Mouse (Mus musculus): ENCODE data around the gene Camkmt. TPM values are rescaled to one million over a fixed set of nuclear protein-coding genes. Genes with fewer than 3 reads are reported as not detected.

Gene Camkmt
- polyA plus RNA-seq, 1 experiment from 2014 or later, result 15.1 TPM

- Histone ChIP-seq H3K4me3 (no peak overlapping the region), H3K27ac (no peak overlapping the region), H3K36me3 (peaks cover 41% of the 10 kb centered on the region), H3K27me3 (no peaks in the 10 kb centered on the region), H3K9ac (no peak overlapping the region), H3K9me3 (no peaks in the 10 kb centered on the region), H3K4me1 (no peaks in the 10 kb centered on the region; the same call in 1 of the 2 replicates), H3K4me2 (replicated peaks) (no peak overlapping the region)
- WGBS, result 88% methylated on average over 8 of the region's 8 CpGs
- ATAC-seq (ENCODE audit: insufficient number of reproducible peaks, insufficient read depth, low FRiP score, low TSS enrichment), result no peak
Observed at GRCm38 (mm10) chr17:85071088-85071775, 19.1 kb upstream of the Camkmt start.

- no peak overlapping the region for H3K4me3 ChIP-seq
- 51% methylated on average over 11 of the region's 11 CpGs for WGBS
- H3K36me3 ChIP-seq, result peaks cover 50% of the 10 kb centered on the region
- no peak for ATAC-seq (ENCODE audit: insufficient number of reproducible peaks, insufficient read depth, low FRiP score, low TSS enrichment)
- 0 out of 2 replicates have a peak overlapping the region, but pooled peaks have one; percentile 9 for H3K27ac ChIP-seq
- H3K9me3 ChIP-seq, result no peaks in the 10 kb centered on the region
- H3K27me3 ChIP-seq, result no peaks in the 10 kb centered on the region
- no peak overlapping the region for H3K9ac ChIP-seq
- H3K4me2 ChIP-seq (replicated peaks), result 0 out of 2 replicates have a peak overlapping the region, but pooled peaks have one; percentile 7
- H3K4me1 ChIP-seq, result no peaks in the 10 kb centered on the region; the same call in 1 of the 2 replicates
Observed at GRCm38 (mm10) chr17:85072383-85072782, 18.0 kb upstream of the Camkmt start.

GRCm38 (mm10) chr17:85073214-85073613, 17.1 kb upstream of the Camkmt start:
- Histone ChIP-seq H3K4me1 (no peaks in the 10 kb centered on the region; the same call in 1 of the 2 replicates), H3K4me2 (replicated peaks) (no peak overlapping the region), H3K27ac (0 out of 2 replicates have a peak overlapping the region, but pooled peaks have one; percentile 9), H3K9ac (no peak overlapping the region), H3K9me3 (no peaks in the 10 kb centered on the region), H3K4me3 (no peak overlapping the region), H3K27me3 (no peaks in the 10 kb centered on the region), H3K36me3 (peaks cover 55% of the 10 kb centered on the region)
- no peak for ATAC-seq (ENCODE audit: insufficient number of reproducible peaks, insufficient read depth, low FRiP score, low TSS enrichment)
- WGBS, result 57% methylated on average over 7 of the region's 7 CpGs

GRCm38 (mm10) chr17:85074083-85074482, 16.3 kb upstream of the Camkmt start:
- Histone ChIP-seq H3K4me2 (replicated peaks) (no peak overlapping the region), H3K4me1 (no peaks in the 10 kb centered on the region; the same call in 1 of the 2 replicates), H3K27ac (no peak overlapping the region), H3K36me3 (peaks cover 49% of the 10 kb centered on the region), H3K27me3 (no peaks in the 10 kb centered on the region), H3K9me3 (no peaks in the 10 kb centered on the region), H3K4me3 (no peak overlapping the region), H3K9ac (no peak overlapping the region)
- ATAC-seq (ENCODE audit: insufficient number of reproducible peaks, insufficient read depth, low FRiP score, low TSS enrichment), result no peak
- 94% methylated on average over 4 of the region's 4 CpGs for WGBS

GRCm38 (mm10) chr17:85079276-85079675, 11.1 kb upstream of the Camkmt start:
- H3K4me2 ChIP-seq (replicated peaks), result no peak overlapping the region
- H3K4me3 ChIP-seq, result no peak overlapping the region
- H3K27ac ChIP-seq, result no peak overlapping the region
- 93% methylated on average over 3 of the region's 3 CpGs for WGBS
- no peaks in the 10 kb centered on the region for H3K9me3 ChIP-seq
- no peaks in the 10 kb centered on the region for H3K27me3 ChIP-seq
- H3K4me1 ChIP-seq, result no peaks in the 10 kb centered on the region
- peaks cover 35% of the 10 kb centered on the region for H3K36me3 ChIP-seq
- ATAC-seq (ENCODE audit: insufficient number of reproducible peaks, insufficient read depth, low FRiP score, low TSS enrichment), result no peak
- H3K9ac ChIP-seq, result no peak overlapping the region

GRCm38 (mm10) chr17:85080781-85081180, 9.6 kb upstream of the Camkmt start:
- H3K4me3 ChIP-seq, result no peak overlapping the region
- H3K27me3 ChIP-seq, result no peaks in the 10 kb centered on the region
- peaks cover 33% of the 10 kb centered on the region for H3K36me3 ChIP-seq
- H3K4me2 ChIP-seq (replicated peaks), result no peak overlapping the region
- WGBS, result 94% methylated on average over 11 of the region's 11 CpGs
- ATAC-seq (ENCODE audit: insufficient number of reproducible peaks, insufficient read depth, low FRiP score, low TSS enrichment), result no peak
- H3K27ac ChIP-seq, result no peak overlapping the region
- no peaks in the 10 kb centered on the region for H3K4me1 ChIP-seq
- no peak overlapping the region for H3K9ac ChIP-seq
- no peaks in the 10 kb centered on the region for H3K9me3 ChIP-seq

- Histone ChIP-seq H3K4me1 (peaks cover 5% of the 10 kb centered on the region), H3K36me3 (peaks cover 7% of the 10 kb centered on the region), H3K27ac (no peak overlapping the region), H3K4me3 (no peak overlapping the region), H3K9ac (no peak overlapping the region), H3K27me3 (no peaks in the 10 kb centered on the region), H3K4me2 (replicated peaks) (no peak overlapping the region), H3K9me3 (no peaks in the 10 kb centered on the region)
- ATAC-seq (ENCODE audit: insufficient number of reproducible peaks, insufficient read depth, low FRiP score, low TSS enrichment), result no peak
- WGBS, result 92% methylated on average over 2 of the region's 2 CpGs
Observed at GRCm38 (mm10) chr17:85085335-85085734, 5.0 kb upstream of the Camkmt start.

GRCm38 (mm10) chr17:85086501-85086900, 3.9 kb upstream of the Camkmt start:
- Histone ChIP-seq H3K4me3 (no peak overlapping the region), H3K27me3 (no peaks in the 10 kb centered on the region), H3K4me1 (peaks cover 7% of the 10 kb centered on the region), H3K9ac (no peak overlapping the region), H3K4me2 (replicated peaks) (no peak overlapping the region), H3K36me3 (no peaks in the 10 kb centered on the region), H3K27ac (no peak overlapping the region), H3K9me3 (no peaks in the 10 kb centered on the region)
- WGBS, result 88% methylated on average over 1 of the region's 1 CpGs
- no peak for ATAC-seq (ENCODE audit: insufficient number of reproducible peaks, insufficient read depth, low FRiP score, low TSS enrichment)

GRCm38 (mm10) chr17:85087591-85087990, 2.8 kb upstream of the Camkmt start:
- no peak overlapping the region for H3K9ac ChIP-seq
- no peak overlapping the region for H3K27ac ChIP-seq
- peaks cover 10% of the 10 kb centered on the region for H3K4me1 ChIP-seq
- H3K4me2 ChIP-seq (replicated peaks), result no peak overlapping the region
- no peak overlapping the region for H3K4me3 ChIP-seq
- H3K27me3 ChIP-seq, result no peaks in the 10 kb centered on the region
- H3K9me3 ChIP-seq, result no peaks in the 10 kb centered on the region
- ATAC-seq (ENCODE audit: insufficient number of reproducible peaks, insufficient read depth, low FRiP score, low TSS enrichment), result no peak
- H3K36me3 ChIP-seq, result no peaks in the 10 kb centered on the region
- WGBS, result 88% methylated on average over 5 of the region's 5 CpGs

GRCm38 (mm10) chr17:85088401-85088800, 2.0 kb upstream of the Camkmt start:
- Histone ChIP-seq H3K27me3 (no peaks in the 10 kb centered on the region), H3K9ac (no peak overlapping the region), H3K4me1 (peaks cover 10% of the 10 kb centered on the region), H3K9me3 (no peaks in the 10 kb centered on the region), H3K36me3 (no peaks in the 10 kb centered on the region), H3K4me3 (no peak overlapping the region), H3K4me2 (replicated peaks) (no peak overlapping the region), H3K27ac (no peak overlapping the region)
- 78% methylated on average over 11 of the region's 11 CpGs for WGBS
- no peak for ATAC-seq (ENCODE audit: insufficient number of reproducible peaks, insufficient read depth, low FRiP score, low TSS enrichment)

- H3K4me2 ChIP-seq (replicated peaks), result peak overlapping the region; percentile 67
- H3K9ac ChIP-seq, result no peak overlapping the region
- H3K4me3 ChIP-seq, result peak overlapping the region; percentile 85
- no peaks in the 10 kb centered on the region for H3K36me3 ChIP-seq
- ATAC-seq (ENCODE audit: insufficient number of reproducible peaks, insufficient read depth, low FRiP score, low TSS enrichment), result no peak
- H3K27ac ChIP-seq, result no peak overlapping the region
- H3K27me3 ChIP-seq, result no peaks in the 10 kb centered on the region
- H3K4me1 ChIP-seq, result peaks cover 10% of the 10 kb centered on the region
- H3K9me3 ChIP-seq, result no peaks in the 10 kb centered on the region
- WGBS, result 46% methylated on average over 6 of the region's 6 CpGs
Observed at GRCm38 (mm10) chr17:85089011-85089410, 1.3 kb upstream of the Camkmt start.

GRCm38 (mm10) chr17:85089621-85090020, 731 bp upstream of the Camkmt start:
- WGBS, result under 1% methylated on average over 16 of the region's 16 CpGs
- Histone ChIP-seq H3K9ac (peak overlapping the region; percentile 65), H3K4me1 (peaks cover 10% of the 10 kb centered on the region), H3K36me3 (no peaks in the 10 kb centered on the region), H3K4me2 (replicated peaks) (peak overlapping the region; percentile 67), H3K27ac (peak overlapping the region; percentile 85), H3K27me3 (no peaks in the 10 kb centered on the region), H3K4me3 (peak overlapping the region; percentile 85), H3K9me3 (no peaks in the 10 kb centered on the region)
- no peak for ATAC-seq (ENCODE audit: insufficient number of reproducible peaks, insufficient read depth, low FRiP score, low TSS enrichment)

Measured in embryonic facial prominence, embryonic 12.5 days (tissue).